Mouse (Mus musculus) frontal cortex, adult (tissue): Measurements from ENCODE around the gene Gpr132.
"Not testable (repeated sequence)": the region's sequence is repeated elsewhere in the genome, so short reads cannot be mapped to it uniquely, and the experiment has no call there.

ENCODE experiments used
- ATAC-seq: cut with Nextera tagmentation; 2 replicates; pipeline ENCODE4 v1.9.2; 2017; ENCODE audit warnings: mild to moderate bottlenecking, moderate library complexity, mixed read lengths; ENCODE audit not compliant: low TSS enrichment

The Gpr132 gene

DNA sequence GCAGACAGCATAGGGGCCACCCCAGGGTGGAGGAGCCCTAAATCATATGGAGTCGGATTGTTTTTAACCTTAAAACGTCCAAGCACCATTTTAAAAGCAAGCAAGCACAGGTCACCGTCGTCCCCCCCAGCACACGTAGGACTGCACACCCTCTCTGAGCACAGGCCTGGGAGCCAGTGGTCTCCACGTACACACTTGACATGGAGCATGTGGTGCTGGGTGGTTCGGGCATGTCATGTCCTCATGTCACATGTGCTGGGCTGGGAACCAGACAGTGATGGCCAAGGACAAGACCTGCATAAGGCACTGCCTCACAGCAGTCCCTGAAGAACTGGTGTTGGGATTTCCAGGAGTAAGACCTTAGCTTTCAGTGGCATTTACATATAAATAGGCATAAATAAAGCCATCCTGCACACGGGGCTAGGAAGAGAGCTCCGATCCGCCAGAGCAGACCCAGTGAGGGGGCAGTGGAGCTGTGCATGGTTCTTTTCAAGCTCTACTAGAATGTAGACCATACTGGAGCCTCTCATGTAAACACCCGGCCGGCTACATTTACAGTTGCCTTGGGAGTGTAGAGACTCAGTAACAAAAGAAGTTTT is 47.5 kb downstream of the Gpr132 start:
- no peak for ATAC-seq

DNA sequence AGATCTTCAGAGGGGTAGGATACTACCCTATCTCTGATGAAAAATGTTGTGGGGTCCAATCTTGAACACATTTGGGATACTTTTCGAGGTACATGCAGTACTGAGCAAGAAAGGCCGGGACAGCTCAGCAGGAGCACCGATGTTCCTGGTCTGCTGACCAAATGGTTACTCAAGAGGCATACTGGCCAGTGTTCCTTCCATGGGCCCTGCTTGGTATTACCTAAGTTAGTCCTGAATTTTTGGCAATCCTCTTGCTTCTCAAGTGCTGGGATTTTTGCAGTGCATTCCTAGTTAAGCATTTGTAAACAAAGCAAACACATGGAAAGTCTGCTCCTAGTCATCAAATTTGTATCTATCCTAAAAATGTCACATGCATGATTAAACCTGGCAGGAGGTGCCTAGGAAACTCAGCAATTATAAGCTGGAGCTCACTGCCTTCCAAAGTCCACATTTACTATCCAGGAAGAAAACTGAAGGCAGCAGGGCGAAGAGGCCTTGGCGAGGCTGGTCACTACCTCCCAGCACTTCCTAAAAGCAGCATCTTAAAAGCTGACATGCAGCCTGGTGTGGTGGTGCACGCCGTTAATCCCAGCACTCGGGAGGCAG is 48.9 kb downstream of the Gpr132 start:
- no peak for ATAC-seq

DNA sequence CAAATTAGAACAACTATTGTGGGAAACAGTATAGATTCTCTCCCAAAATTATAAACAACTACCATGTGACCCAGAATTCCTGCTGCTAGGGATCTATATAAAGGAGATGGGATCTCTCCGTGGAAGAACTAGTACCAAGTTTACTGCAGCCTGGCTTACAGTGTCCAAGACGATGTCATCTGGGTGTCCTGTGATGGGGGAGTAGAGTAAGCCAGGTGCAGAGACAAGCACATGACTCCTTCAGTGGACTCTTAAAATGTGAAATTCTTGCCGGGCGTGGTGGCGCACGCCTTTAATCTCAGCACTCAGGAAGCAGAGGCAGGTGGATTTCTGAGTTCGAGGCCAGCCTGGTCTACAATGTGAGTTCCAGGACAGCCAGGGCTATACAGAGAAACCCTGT is 51.2 kb downstream of the Gpr132 start:
- ATAC-seq, result not testable (repeated sequence)

DNA sequence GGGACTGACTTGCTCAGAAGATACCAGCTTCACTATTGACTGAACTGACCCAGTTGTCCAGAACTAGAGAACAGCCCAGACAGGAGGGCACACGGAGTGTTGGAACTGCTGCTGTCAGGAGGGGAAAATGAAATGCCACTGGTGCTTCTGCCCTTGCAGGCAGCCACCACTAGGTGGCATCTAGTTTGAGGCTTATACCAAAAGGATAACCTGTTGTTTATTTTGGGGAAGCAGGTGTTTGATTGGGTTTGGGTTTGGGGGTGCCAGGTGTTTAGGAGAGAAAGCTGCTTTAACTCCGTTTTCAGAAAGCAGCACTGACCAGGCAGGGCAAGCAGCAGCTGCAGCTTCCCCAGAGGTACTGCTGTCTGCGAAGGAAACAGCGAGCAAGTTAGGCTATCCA is 51.7 kb downstream of the Gpr132 start:
- ATAC-seq, result peak; percentile 53; the same call in 1 of the 2 replicates

DNA sequence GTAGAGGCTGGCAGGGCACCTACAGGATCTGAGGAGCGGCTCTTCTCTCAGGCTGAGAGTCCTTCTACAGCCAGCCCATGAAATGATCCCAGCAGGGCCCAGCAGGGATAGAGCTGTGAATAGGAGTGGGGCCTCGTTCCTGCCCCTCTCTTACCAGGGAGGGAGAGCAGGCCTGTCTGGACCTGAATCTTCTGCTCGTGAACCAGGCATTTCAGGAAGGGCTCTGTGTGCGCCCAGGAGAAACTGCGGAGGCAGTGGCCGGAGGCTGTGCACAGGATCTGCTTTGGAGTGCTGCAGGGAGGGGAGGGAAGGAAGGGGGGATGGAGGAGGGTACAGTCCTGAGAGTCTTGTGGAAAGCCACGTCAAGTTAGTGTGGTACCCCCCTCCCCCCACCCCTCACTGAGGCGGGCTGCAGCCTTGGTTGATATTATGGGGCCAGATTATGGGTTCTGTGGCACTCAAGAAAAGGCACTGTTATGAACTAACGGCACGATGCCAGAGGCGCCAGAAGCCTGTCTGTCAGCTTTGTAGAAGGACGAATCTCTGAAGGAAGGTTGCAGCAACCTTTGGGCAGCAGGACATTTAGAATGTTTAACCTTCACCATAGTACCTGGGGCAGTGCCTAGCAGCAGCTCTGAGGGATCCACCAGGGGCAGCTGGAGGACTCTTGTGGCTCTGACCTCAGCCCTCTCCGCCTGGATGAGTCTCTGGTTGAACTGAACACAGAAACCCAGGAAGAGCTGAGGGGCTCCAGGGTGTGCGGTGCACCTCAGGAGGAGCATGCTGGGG is 53.2 kb downstream of the Gpr132 start:
- no peak for ATAC-seq

DNA sequence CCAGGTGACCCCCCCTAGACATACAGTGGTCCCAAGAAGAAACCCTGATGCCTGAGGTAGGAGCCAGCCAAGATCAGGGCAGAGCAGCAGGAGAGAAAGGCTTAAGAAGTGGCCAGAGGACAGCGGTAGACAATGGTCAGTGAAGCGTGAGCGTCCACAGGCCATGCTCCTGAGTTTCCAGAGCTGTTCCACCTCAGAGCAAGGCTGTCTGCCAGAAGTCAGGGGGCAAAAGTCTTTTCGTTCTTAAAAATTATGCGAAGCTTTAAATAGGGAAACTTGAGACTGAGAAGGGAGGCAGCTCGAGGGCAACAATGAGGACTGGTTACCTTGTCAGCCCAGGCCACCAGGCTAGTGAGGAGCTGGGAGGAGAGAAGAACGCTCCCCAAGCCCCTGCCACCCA is 54.7 kb downstream of the Gpr132 start:
- ATAC-seq, result no peak

DNA sequence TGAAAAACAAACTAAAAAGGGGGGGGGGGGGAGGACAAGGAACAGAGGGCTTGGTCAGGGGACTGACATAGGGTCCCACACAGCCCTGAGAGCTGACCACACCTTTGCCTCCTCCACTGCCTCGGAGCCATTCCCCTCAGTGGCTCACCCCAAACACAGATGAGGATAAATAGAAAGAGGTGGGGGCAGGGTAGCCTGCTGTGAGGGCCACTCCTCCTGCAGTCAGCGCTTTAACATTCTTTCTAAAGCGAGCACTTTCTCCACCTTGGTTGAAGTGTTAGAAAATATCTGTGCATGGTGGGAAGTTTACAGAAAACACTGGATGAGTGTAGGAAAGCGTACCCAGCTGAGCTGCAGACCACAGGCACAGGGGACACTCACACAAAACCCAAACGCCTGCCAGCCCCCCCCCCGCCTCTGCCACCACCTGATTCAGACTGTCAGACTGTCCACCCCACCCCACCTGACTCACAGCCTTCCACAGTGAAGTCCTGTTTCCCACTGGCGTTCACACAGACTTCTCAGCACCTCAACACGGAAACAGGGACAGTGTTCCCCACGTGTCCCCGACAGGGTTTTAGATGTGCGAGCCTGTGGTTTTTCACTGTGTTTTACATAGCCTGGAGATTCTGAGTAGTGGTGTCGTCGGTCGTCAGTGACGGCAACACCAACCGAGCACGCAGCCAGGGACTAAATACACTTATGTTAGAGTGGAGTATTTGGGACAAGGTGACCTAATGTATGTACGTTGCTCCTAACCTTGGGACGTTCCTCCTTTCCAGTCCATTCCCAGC is 57.7 kb downstream of the Gpr132 start:
- ATAC-seq, result no peak

DNA sequence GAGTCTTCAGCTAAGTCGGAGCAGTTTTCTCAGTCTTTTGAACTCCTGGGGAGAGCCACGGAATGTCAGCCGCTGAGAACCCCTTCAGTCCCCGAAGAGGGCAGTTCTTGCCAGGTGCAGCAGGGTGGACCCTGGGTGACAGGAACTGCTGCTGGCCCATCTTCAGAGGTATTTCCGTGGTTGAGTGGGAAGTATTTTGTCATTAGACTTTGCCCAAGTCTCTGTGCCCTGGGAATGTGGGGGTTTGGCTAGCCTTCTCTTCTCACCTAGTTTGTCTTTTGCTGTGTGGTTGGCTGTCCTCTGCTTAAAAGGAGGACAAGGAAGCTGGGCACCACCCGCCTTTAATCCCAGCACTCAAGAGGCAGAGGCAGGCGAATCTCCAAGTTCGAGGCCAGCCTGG is 58.4 kb downstream of the Gpr132 start:
- no peak for ATAC-seq

DNA sequence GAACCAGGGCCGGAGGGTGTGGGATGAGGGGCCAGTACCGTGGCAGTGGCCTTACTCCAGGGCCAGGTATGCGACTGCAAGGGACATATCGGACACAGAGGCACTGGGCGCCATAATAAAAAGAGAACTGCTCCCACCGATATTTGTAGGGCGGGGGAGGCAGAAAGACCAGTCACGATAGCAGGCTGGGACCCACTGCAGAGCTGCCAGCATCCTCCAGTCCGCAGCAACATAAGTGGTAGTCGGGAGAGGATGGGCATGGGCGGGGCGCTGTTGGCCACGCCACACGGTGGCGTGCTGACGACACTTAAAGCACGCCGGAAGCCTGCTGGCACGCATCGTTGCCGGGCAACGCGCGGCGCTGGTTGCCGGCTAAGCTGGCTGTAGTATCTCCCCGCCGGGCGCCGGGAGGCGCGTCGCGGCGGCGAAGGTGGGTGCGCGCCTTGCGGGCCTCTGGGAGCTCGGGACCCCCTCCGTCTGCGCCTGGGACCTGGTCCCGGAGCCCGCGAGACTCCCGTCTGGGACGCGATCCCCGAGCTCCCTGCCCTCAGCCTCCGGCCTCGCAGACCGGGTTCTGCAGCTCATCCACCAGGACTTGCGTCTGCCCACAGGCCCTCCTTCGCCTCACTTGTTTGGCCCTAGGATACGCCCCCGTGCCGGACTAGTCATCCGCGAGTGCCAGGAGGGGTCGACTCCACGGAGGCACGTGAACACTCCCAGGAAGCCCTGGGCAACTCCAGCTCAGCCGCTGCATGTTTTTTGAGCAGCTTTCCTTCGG is 59.3 kb downstream of the Gpr132 start, which contains the start of gene Clba1:
Gene Clba1, plus strand, starts transcription at position 351 of the 778 bp plus-strand sequence.
- peak; percentile 94 for ATAC-seq

DNA sequence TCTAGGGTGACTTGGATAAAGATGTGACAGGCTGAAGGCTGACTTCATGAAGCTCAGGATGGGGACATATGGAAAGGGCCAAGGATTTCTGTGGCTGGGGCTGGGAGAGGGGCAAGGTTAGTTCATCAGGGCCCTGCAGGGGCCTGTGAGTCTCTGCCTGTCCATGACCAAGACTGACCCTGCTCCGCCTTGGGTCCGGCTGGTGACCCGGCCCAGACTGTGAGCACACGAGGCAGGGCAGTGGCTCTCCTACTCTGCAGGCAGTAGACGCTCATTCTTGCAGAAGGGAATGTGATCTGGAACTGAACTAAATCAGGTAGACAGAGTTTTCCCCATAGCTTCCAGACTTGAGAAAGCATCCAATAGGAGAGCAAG is 59.8 kb downstream of the Gpr132 start:
- peak; percentile 1; the same call in 1 of the 2 replicates for ATAC-seq

DNA sequence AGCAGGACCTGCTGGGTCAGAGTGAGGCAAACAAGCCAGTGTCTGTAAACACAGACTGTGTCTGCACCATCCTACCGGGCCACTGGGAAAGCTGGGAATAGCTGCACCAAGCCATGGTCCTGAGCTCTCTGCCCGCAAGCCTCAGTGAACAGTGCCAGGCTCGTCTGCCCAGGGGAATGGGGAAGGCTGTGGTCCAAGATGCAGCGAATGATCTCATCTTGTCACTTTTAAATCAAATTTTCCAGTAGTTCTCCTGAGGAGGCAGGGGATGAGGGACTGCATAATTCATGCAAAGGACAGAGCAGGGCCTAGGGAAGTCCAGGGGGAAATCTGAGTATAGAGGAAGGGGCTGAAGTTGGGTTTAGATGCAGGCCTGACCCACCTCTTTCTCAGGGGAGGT is 60.2 kb downstream of the Gpr132 start:
- no peak for ATAC-seq

DNA sequence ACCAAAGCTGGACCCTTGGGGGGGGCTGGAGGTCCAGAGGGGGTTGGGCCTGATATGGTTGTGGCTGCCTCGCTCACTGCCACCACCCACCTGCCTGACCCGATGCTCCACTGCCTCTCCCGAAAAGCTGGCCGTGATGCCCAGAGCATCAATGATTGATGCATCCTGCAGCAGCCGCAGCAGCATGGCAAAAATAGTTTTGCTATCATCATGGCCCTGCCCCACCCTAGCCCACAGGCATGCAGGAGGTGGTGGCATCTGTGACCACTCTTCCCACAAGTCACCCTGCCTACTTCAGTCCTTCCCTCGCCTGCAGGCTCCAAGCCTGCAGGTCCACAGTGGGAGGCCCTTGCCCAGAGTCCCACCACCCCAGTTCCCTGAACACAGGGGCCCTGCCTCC is 62.0 kb downstream of the Gpr132 start:
- no peak for ATAC-seq

DNA sequence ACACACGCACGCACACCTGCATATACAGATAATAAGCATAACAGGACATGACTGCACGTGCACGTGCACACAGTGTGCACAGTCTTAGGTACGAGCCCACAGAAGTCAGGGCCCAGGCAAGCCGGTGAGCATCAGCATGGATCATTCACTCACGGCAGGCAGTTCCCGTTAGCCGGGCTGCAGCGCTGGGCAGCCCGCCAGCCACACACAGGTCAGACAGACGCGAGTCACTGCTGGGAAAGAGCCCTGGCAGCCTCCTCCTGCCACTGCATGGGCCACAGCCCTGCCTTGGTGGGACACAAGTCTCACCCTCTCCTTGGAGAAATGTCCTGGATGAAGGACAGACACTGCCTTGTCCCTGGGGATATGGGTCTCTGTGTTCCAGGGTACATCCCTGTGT is 64.0 kb downstream of the Gpr132 start:
- no peak for ATAC-seq

DNA sequence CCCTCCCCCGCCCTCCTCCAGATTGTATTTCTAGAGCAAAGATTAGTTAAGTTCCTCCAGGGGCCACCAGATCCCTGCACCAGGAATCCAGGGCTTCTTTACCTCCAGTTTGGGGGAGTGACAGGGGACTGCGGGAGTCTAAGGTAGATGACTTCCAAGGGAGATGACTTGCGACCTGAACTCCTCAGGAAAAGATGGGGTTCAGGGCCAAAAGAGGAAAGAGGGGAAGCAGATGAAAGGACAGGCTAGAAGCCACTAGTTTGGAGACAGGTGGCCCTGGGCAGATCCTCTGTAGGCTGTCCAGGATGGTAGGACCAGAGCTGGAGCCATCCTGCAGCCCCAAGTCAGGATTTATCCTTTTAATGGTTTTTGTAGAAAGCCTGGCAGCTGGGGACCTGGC is 65.1 kb downstream of the Gpr132 start:
- ATAC-seq, result no peak

DNA sequence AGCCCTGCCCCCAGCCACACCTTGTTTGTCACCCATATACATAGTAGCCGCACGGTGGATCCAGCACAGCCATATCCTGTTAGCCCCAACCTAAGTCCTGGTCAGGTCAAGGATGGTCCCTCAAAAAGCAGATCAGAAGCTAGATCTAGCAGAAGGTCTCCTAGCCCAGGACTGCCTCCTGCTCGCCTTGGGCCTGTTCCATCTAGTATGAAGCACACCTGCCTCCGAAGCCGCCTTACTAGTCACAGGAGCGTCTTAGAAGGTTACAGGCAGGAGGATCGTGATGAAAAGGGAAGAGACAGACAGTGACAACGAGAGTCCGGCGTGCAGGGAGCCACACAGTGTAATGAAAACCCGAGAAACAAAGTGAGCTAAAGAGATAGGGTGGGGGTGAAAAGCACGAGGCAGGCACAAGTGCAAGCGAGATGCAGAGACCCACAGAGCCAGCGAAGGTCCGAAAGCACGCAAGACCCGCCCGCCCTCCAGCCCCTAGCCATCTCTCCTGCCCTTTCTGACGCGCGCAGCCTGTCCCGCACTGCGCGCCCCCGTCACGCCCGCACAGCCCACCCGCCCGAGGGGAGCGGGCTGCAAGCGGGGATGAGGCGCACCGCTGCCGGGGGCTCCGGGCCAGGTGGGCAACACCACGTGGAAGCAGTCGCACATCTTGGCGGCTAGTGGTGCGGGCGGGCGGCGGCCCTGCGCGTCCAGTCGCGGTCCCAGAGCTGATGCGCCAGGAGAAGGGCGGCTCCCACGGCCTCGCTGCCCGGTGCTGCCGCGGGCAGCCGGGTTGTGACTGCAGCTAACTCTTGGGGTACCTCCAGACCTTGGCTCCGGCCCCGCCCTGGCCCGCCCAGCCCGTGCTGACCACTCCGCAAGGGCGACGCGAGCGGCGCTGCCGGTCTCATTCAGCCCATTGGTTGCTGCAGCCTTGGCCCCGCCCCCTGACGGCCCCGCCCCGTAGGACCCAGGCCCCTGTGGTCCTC is 65.9 kb downstream of the Gpr132 start, which contains the start of gene Ahnak2:
Gene Ahnak2, minus strand, starts transcription at position 794 of the 983 bp plus-strand sequence.
- ATAC-seq, result no peak
